Mouse (Mus musculus): ENCODE measurements at regions not wholly inside any gene's neighbourhood (a gene's known extent, or its start where the extent isn't known, plus 50 kb on each side); places are given as distances from the start of the nearest gene placed in this dataset.
"Not testable (repeated sequence)": the region's sequence is repeated elsewhere in the genome, so short reads cannot be mapped to it uniquely, and the experiment has no call there.

- peak; percentile 32 for DNase-seq
Observed at GRCm38 (mm10) chr2:117450172-117450865, 107.5 kb upstream of the Rasgrp1 start.

- DNase-seq, result no peak
Observed at GRCm38 (mm10) chr2:117451818-117452217, 109.0 kb upstream of the Rasgrp1 start.

GRCm38 (mm10) chr2:117455021-117455739, 112.4 kb upstream of the Rasgrp1 start:
- no peak for DNase-seq

- no peak for DNase-seq
Observed at GRCm38 (mm10) chr2:117455740-117456455, 113.1 kb upstream of the Rasgrp1 start.

- DNase-seq, result no peak
Observed at GRCm38 (mm10) chr2:117456456-117457020, 113.7 kb upstream of the Rasgrp1 start.

- no peak for DNase-seq
Observed at GRCm38 (mm10) chr2:117461541-117462290, 118.9 kb upstream of the Rasgrp1 start.

- DNase-seq, result no peak
Observed at GRCm38 (mm10) chr2:117474885-117475542, 132.2 kb upstream of the Rasgrp1 start.

- no peak for DNase-seq
Observed at GRCm38 (mm10) chr2:117475561-117475960, 132.8 kb upstream of the Rasgrp1 start.

- not testable (repeated sequence) for DNase-seq
Observed at GRCm38 (mm10) chr2:117477503-117477902, 134.7 kb upstream of the Rasgrp1 start.

- DNase-seq, result not testable (repeated sequence)
Observed at GRCm38 (mm10) chr2:117479244-117480009, 136.6 kb upstream of the Rasgrp1 start.

GRCm38 (mm10) chr2:117486447-117486846, 143.6 kb upstream of the Rasgrp1 start:
- no peak for DNase-seq

GRCm38 (mm10) chr2:117498565-117498964, 155.8 kb upstream of the Rasgrp1 start:
- DNase-seq, result no peak

- no peak for DNase-seq
Observed at GRCm38 (mm10) chr2:117502611-117503010, 159.8 kb upstream of the Rasgrp1 start.

- DNase-seq, result no peak
Observed at GRCm38 (mm10) chr2:117511737-117512136, 168.9 kb upstream of the Rasgrp1 start.

GRCm38 (mm10) chr2:117512551-117512950, 169.8 kb upstream of the Rasgrp1 start:
- DNase-seq, result no peak

GRCm38 (mm10) chr2:117524437-117524836, 181.6 kb upstream of the Rasgrp1 start:
- no peak for DNase-seq

- DNase-seq, result no peak
Observed at GRCm38 (mm10) chr2:117538865-117539264, 196.1 kb upstream of the Rasgrp1 start.

- no peak for DNase-seq
Observed at GRCm38 (mm10) chr2:117539285-117539684, 196.5 kb upstream of the Rasgrp1 start.

- peak; percentile 71 for DNase-seq
Observed at GRCm38 (mm10) chr2:117541471-117541870, 198.7 kb upstream of the Rasgrp1 start.

- no peak for DNase-seq
Observed at GRCm38 (mm10) chr2:117542298-117542697, 199.5 kb upstream of the Rasgrp1 start.

GRCm38 (mm10) chr2:117543301-117543782, 200.5 kb upstream of the Rasgrp1 start:
- no peak for DNase-seq

Data from right cerebral cortex, postnatal 25 days (tissue).